Mouse (Mus musculus) C2C12 (cell line): Measurements from ENCODE around the gene Gcc1.

Source experiments
- CEBPB ChIP-seq: IDR thresholded peaks from one replicate; pipeline ENCODE4 v1.6.1; 2011; ENCODE audit warnings: low read depth, mild to moderate bottlenecking, control low read depth, moderate library complexity
- CTCF ChIP-seq: IDR thresholded peaks from one replicate; pipeline ENCODE4 v1.5.1; 2011; ENCODE audit not compliant: control insufficient read depth, insufficient read depth, insufficient read length
- MYOD1 ChIP-seq: IDR thresholded peaks from one replicate; pipeline ENCODE4 v1.6.1; 2011; ENCODE audit warnings: low read depth; ENCODE audit not compliant: control insufficient read depth, insufficient read length
- MYOG ChIP-seq: IDR thresholded peaks from one replicate; pipeline ENCODE4 v1.6.1; 2011; ENCODE audit not compliant: control insufficient read depth, insufficient read length; ENCODE audit errors: extremely low read depth
- USF1 ChIP-seq: IDR thresholded peaks from one replicate; pipeline ENCODE4 v1.6.1; 2011; ENCODE audit warnings: low read depth, mild to moderate bottlenecking, control low read depth, moderate library complexity

- no peak for TF ChIP-seq USF1
- no peak for TF ChIP-seq CEBPB
- no peak for TF ChIP-seq CTCF
- TF ChIP-seq MYOD1 = no peak
- no peak for TF ChIP-seq MYOG
Measured at GRCm38 (mm10) chr6:28460534-28460933, 32.3 kb upstream of the Gcc1 start.
